Mouse (Mus musculus) left cerebral cortex, adult 8-10 months (tissue): ENCODE measurements around the gene Xrcc3. TPM values are rescaled to one million over a fixed set of nuclear protein-coding genes. Genes with fewer than 3 reads are reported as not detected.
A peak's percentile ranks its signal among the peaks of the same experiment; 100 is the strongest.

Experiments used
- DNase-seq, 2 experiments: peaks; one replicate each; pipeline ENCODE4 v3.0.0; 2022; ENCODE audit warnings: low spot score in 2 of 2
- total RNA-seq, 4 experiments: library from RNA; stranded (reverse); gene quantifications; 2 replicates each; pipeline ENCODE4 v1.2.4; 2022

The Xrcc3 gene
- total RNA-seq, 4 experiments from 2014 or later: 6.0 to 6.7 (median 6.4) TPM

DNA sequence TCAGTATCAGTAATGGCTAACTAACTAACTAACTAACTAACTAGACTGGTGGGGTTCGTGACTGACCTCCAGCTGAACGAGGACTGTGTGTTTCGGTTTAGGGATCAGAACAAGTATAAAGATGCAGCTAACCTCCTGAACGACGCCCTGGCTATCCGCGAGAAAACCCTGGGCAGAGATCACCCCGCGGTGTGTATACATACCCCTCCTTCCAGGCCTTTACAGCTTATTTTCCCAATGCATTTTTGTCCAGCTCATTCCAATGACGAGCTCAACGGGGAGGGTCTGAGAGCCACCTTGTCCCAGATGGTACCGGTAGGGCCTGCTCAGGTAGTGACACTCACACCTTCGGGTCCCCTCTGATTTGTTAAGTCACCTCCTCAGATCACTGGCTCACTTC, 35.8 kb downstream of the Xrcc3 start:
- DNase-seq: no peak

DNA sequence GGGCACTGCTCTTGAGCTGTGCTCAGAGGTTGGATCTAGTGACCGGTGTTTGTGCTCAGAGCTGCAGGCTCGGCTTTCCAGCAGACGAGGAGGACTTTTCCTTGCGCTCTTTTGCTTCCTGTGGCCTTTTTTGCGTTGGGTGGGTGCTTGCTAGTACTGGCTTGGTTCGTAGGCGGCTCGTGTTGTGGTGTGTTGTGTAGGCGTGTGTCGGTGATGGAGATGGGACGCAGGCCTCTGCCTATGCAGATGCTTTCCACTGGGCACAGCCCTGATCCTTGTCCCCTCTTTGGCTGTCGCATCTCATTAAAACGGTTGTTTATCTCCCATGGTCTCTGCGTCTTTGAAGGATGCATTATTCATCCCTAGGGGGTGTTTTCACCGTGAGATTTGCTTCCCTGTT, 38.8 kb downstream of the Xrcc3 start:
- DNase-seq: no peak

DNA sequence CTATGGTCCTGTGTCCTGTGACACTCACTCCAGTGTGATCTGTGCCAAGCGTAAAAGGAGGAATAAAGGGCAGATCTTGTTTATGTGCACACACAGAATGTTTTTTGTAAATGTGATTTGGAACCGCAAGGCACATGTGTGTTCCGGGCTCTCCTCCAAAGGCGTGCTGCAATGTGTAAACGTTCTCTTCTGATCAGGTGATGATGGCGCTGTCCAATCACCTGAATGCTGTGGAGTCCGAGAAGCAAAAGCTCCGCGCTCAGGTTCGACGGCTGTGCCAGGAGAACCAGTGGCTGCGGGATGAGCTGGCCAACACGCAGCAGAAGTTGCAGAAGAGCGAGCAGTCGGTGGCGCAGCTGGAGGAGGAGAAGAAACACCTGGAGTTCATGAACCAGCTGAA, 39.5 kb downstream of the Xrcc3 start:
- DNase-seq: no peak

DNA sequence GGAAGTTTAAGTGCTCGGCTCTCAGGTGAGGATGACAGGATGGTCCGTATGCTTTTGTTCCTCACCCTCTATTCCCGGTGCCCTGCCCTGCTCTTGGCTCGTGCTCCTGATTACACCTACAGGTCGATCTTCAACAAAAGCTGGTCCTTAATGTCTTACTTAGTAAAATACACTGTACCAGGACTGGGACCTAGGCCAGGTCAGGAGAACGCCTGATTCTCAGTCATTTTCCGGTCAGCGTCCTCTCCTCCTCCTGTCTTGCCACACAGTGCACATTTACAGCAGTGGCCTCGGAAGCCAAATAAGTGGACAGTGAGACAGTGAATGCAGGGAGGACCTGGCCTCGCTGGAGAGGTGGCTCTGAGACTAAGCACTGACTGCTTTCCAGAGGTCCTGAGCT, 43.0 kb downstream of the Xrcc3 start:
- no peak for DNase-seq

DNA sequence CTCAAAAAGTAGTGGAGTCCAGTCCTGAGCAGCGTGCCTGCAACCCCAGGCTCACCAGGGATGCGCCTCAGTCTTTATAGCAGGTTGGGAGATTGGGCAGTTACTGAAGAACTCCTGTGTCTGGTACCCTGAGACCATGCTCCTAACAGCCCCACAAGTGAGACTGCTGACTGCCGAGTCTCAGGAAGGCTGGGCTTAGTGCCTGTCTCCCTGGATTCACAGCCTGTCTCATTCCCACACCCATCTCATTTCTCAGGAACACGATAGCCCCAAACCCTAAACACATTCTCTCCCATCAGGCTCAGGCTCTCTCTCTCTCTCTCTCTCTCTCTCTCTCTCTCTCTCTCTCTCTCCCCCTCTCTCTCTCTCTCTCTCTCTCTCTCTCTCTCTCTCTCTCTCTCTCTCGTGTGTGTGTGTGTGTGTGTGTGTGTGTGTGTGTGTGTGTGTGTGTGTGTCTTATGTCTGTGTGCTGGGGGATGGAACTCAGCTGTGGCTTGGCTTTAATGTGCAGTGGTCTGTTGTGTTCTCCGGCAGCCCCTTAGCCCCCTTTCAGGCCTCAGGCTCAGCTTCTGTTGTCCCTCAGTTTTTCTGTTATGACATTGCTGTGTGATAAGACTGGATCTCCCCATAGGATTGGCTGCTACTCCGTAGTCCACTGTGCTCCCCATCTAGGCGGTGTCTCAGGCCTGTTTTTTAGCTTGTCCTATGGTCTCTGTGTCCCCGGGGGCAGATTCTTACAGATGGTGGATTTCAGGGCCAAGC, 43.7 kb downstream of the Xrcc3 start:
- no peak for DNase-seq

DNA sequence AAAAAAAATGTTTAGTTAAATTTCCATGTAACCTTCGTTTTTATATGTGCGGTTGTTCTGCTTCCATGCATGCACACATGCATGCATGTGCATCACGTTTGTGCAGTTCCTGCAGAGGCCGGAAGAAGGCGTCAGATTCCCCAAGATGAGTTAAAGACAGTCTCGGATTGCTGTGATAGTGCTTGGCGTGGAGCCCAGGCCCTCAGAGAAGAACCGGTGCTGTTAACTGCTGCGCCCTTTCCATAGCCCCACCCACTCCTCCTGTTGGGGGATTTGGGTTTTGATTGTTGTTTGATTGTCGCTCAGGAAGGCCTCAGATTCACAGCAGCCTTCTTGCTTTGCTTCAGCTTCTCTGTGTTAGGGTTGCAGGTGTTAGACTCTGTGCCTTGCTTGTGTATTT, 44.4 kb downstream of the Xrcc3 start:
- no peak for DNase-seq

DNA sequence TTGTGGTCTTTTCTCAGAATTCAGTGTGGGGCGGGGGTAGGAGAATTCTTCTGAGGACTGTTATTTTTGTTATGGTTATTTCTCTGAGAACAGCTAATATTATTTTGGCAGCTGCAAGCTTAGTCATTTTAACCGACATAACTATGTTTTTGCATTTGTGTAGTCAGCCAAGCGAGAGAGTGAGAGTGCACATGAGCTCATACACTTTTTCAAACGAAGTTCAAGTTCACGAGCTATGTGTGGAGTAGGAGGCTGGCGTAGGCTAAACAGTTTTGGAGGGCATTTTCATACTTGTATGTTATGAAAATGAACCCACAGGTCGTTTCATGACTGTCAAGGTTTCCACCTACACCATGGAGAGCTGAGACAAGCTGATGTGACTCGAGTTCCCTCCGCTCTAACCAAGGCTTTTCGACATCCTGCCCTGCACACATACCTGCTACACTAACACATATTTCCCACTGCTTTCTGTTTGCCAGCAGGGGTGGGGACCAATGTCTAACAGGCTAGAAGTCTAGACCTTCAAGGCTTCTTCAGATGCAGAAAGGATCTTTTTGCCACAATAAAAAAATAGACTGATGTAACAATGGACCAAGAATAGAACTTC, 45.2 kb downstream of the Xrcc3 start:
- no peak for DNase-seq

DNA sequence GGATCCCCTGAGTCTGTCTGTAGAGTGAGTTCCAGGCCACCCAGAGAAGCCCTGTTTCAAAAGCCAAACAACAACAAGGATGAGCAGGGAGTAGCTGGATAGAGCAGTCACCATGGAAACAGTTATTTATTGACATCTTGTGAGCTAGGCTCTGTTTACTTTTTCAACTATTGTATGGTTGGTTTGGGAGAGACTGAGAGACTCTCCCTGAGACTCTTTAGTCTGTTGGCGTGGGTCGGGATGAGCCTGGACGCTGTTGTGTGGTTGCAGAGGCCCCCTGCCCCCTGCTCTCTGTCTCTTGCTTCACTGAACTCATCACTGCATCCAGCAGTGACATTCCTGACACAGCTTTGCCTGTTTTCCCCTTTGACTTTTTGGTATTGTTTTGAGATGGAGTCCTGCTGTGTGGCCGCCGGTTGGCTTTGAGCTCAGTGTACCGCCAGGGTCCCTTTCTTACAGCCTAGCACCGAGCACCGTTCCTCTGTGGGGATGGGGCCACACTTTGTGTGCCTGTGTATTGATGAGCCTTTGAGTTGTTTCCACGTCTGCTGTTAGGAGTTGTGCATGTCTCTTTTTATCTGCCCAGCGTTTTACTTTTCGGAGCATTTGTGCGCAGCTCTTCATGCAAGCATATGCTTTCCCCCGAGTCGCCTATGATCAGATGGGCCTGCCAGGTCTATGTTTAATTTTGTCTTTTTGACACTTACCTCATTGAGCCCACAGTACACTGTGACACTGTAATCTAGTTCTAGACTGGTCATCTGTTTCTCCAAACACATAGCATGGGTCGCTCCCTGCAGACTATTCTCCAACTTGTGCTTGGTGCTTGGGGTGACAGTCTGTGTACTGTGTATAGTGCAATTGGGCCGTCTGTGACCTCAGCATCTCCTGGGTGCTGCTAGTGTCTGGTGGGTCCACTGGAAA, 47.1 kb downstream of the Xrcc3 start:
- DNase-seq: no peak

DNA sequence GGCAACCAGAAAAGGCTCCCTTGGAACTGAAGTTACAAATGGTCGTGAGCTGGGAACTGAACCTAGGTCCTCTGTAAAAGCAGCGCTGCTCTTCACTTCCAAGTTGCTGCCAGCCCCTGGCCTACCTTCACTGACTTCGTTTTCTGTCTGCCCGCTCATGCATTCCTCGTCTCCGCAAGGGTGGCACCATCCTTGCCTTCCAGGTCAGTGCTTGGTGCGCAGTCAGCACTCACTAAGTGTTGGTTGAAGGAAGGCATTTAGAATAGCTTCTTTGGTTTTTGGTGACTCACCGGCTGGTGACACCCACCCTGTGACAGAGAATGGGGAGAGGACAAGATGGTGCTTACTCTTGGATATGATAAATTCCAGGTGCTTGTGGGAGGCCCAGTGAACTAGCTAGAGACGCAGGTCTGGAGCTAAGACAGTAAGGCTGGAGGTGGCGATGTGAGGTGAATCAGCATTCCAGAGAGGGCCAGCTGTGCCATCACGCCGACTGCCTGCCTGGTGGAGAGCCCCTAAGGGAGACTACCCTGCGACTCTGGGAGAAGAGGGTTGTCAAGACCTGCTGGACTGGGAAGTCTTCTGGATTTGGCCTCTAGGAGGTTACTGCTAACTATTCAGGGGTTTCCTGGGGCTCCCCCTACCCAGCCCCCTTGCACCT, 50.9 kb downstream of the Xrcc3 start:
- peak in 1 of 2 experiments; percentile 65 for DNase-seq

DNA sequence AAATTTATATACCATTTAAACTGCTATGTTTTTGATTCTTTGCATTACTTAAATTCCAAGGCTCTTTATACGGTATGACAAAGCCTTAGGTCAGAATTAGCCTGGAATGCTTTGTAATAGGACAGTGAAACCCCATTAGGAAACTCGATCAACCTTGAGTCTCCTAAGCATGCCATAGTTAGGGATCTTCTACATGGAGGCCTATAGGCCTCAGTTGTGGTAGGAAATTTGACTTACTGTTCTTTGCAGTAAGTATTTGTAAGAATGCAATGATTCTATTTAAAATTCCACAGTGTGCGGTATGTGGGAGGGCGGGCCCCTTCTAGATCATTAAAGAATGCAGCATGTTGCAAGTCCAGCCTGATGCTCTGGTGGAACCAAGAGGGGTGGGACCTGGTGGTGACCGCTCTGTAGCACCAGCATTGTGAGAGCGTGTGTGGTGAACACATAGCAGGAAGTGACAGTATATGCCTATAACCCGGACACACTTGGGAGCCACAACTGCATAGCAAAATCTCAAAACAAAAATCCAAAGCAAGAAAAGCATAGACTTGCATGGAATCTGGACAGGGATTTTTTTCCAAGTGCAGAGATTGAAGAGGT, 53.3 kb downstream of the Xrcc3 start:
- DNase-seq: no peak

DNA sequence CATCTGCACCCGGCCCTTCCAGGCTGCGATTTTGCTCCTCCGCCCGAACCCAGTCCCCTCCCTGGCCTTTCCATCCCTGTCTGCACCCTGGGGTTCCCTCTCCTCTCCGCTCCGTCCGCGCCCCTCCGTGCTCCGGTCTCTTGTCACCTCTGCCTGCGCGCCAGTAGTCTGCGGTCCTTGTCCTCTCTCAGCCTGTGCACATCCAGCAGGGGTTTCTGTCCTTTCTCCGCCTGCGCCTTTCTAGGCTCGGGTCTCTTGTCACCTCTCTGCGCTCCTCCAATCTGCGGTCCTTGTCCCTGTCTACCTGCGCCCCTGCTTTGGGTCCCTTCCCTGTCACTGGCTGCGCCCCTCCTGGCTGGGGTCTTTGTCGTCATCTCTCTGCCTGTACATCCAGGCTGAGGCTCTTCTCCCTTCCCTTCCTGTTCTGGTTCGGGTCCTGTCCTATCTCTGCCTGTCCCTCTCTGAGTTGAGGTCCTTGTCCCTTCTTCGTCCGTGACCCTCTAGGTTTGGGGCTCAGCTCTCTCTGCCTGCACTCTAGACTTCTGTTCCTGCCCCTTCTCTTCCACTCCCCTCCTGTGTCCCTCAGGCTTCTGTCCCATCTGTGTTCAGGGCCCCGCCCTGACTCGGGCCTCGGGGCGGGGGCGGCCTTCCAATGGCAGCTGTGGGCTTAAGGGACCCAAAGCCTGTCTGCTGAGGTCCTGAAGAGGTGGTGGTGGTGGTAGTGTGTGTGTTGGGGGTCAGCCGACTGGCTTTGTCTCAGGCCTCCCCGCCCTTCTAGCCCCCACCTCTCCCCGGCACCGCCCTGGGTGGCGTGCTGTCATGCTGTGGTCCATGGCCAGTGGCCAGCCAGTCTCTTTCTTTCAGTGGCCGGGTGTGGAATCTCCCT, 54.3 kb downstream of the Xrcc3 start:
- peak in 1 of 2 experiments; percentile 39 for DNase-seq

DNA sequence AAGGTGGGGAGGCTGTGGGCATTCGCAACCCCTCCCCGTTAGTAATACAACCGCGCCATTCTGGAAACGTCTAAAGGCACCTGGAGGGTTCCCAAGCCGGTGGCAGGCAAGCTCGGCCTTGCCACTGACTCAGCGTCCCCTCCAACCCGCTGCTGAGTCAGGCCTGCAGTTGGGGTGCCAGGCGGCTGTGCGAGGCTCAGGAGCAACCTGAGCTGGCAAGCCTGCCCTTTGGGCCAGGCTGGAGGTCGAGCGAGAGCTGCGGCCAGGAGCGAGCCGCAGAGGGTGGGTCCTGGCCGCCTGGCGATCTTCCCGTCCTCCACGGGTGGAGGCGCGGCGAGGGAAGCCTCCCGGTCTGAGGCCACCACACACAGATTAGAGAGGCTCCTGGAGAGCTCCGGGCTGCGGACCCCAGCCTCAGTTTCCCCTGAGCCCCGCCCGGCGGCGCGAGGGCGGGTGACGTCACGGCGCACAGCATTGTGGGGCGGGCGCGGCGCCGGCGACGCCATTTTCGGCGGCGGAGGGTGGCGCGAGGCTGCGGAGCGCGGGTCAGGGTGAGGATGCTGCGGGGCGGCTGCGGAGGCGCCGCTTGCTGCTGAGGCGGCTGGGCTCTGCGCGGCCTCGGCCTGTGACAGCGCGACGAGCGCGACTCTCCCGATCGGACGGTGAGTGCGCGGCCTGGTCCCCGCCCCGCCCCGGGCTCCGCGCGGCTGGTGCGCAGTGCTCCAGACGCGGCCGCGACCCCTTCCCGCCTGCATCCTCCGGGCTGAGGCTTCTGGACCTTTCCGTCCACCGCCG, 55.1 kb downstream of the Xrcc3 start, which contains the start of gene Klc1:
Klc1 (plus strand) TSS at position 469 of the 795 bp plus-strand sequence.
- DNase-seq: peak; percentile 65 to 75

DNA sequence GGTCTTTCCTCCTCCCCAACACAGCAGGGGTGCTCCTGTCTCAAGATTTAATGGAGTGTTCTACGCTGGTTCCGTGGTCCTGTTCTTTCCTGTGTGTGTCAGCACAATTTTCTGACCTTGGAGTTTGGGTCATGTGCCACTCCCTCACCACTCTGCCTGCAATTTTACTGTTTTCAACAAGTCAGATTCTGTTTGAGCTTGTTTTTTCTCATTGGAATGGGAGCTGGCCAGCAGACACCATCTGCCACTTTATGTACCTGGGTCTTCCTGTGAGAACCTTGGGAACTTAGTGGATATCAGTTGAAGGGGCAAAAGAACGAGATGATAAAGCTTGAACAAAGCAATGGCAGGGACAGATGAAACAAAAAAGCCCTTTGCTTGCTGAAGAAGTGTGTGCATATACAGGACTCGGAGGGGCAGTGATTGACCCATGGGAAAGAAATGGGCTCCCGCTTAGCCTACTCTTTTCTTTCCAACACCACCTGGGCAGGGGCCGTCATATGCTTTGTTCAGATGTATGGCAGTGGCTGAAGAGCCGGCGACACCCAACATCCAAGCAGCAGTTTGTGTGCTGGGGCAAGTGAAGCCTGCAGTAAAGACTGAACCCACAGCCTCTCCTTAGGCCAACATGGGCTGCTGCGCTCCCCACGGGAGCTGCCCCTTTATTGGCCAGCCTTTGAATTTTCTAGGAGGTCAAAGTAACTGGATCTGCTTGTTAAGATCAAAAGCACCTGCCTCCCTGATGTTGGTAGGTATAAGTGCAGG, 55.9 kb downstream of the Xrcc3 start:
- peak in 1 of 2 experiments; percentile 25 for DNase-seq

DNA sequence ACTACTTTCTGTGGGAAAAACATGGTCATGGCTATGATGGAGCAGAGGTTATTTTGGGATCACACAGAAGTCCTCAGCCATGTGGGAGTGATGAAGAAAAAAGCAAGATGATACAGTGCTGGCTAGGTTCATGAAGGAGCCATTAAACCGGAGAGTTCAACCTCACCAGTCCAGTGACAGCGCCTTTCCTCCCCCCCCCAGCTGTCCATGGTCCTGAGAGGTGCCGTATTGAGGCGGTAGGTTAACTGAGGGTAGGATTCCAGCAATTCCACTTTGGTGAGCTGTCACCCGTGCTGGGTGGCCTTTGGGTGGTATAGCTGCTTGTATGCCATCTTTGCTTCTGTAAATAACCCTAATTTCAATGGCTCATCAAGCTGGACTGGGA, 57.0 kb downstream of the Xrcc3 start:
- DNase-seq: no peak

DNA sequence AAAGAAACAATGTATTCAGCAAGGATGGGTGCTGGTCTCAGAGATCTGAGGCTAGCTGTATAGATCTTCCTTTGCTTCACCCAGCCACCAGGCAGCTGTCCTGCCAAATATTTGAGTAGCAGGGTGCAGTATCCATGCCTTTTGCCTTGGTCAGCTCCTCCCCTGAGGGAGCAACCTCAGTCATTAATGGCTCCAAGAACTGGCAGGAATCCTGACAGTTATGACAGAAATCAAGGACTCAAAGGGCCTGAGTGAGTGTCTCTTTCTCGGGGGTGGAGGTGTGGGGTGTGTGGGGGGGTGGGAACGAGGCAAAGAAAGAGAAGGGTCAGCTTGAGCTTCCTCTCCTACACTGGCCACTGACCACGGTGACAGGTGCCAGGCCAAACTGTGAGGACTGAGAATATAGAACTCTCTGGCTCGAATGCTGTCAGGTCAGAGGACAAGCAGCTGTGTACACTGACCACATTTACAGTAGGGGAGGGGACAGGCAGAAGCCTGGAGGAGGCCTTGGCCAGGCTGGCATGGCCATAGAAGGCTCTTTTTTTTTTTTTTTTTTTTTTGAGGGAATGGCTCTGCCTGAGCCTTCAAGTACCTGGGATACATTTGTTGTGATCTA, 57.5 kb downstream of the Xrcc3 start:
- no peak for DNase-seq

DNA sequence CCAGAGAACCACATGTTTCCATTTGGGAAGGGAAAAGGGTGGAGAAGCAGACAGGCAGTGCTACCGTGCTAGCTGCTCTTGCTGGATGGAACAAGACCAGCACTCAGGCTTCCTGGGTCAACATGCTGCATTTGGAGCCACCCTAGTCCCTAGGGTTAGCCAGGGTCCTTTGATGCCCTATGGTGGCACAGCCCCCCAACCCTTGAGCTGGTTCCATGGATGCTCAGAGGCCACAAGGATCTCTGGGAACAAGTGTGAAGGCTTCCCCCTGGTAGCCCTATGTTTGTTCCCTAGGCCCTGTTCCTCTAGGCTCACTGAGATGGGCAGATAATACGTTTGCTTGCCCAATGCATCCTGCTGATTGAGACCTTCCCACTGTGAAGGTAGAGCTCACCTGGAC, 58.4 kb downstream of the Xrcc3 start:
- DNase-seq: no peak

DNA sequence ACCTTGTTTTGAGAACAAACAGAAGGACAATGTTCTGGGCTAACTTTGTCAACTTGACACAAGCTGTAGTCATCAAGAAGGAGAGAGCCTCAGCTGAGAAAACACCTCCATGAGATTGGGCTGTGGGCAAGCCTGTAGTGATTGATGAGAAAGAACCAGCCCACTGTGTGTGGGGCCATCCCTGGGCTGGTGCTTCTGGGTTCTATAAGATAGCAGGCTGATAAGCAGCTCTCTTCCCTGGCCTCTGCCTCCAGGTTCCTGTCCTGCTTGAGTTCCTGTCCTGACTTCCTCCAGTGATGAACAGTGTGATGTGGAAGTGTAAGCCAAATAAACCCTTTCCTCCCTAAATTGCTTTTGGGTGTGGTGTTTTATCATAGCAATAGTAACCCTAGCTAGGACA, 59.0 kb downstream of the Xrcc3 start:
- no peak for DNase-seq

DNA sequence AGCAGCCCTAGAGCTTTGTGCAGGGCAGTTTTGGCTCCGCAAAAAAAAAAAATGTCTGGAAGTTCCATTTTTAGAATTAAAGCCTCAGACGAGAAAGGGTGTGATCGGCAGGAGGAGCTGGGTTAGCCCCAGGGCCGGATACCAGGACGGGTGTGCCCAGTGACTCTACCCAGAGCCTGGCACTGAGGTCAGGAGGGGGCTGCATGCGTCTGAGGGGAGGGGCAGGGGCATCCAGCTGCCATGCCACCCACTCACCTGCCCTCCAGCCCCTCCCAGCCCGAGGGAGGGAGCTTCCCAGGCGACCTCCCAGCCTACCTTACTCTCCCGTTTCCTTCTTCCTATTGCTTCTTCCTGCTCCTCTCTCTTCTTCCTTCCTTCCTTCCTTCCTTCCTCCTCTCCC, 60.3 kb downstream of the Xrcc3 start:
- no peak for DNase-seq
